Comparison of ENCODE assay signal across 8 mouse cellular contexts in the genomic region with DNA sequence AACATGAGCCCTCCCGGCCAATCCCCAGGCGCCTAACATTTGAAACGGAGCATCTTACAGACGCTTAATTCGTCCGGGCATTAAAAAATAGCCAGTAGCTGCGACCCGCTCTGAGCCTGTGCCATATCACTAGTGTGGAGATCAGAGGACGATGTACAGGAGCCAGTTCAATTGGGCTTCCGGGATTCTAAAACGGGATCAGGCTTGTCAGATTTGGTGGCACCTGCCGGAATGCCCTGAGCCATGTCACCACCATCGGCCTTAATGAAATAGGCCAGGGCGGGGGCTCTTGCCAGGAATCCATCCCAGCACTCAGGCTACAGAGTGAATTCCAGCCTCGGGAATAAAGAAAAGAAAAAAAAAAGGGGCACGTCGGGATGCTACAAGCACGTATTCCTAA. TPM values are rescaled to one million over a fixed set of nuclear protein-coding genes. Genes with fewer than 3 reads are reported as not detected.
DNase-seq lines count a peak whose midpoint lies in the region; ATAC-seq and TF ChIP-seq lines count a peak whose summit lies in the region.

No protein-coding gene starts in this region.

- H3K9me3 ChIP-seq in hindbrain, postnatal 0 days (ENCODE audit: low read length) = no peaks in the 10 kb centered on the region
- no peaks in the 10 kb centered on the region for H3K9me3 ChIP-seq in midbrain, embryonic 14.5 days (ENCODE audit: control insufficient read depth, low read length)

- H3K4me1 ChIP-seq in thymus, adult 2 months (replicated peaks; ENCODE audit: control insufficient read depth, insufficient read depth, low read length) = peaks cover 26% of the 10 kb centered on the region
- no peaks in the 10 kb centered on the region for H3K4me1 ChIP-seq in hindbrain, postnatal 0 days (ENCODE audit: insufficient read depth, low read length)
- peaks cover 12% of the 10 kb centered on the region for H3K4me1 ChIP-seq in midbrain, embryonic 14.5 days (ENCODE audit: control insufficient read depth, insufficient read depth, low read length)

- peak overlapping the region; percentile 11; the same call in 1 of the 2 replicates for H3K4me3 ChIP-seq in thymus, adult 2 months (ENCODE audit: control insufficient read depth, insufficient read depth, low read length)
- peak overlapping the region; percentile 33 for H3K4me3 ChIP-seq in hindbrain, postnatal 0 days (ENCODE audit: low read length)
- H3K4me3 ChIP-seq in midbrain, embryonic 14.5 days (replicated peaks; ENCODE audit: low read depth, low read length) = peak overlapping the region; percentile 37

- H3K4me2 ChIP-seq in hindbrain, postnatal 0 days (ENCODE audit: low read depth, low read length) = peak overlapping the region; percentile 71
- peak overlapping the region; percentile 75 for H3K4me2 ChIP-seq in midbrain, embryonic 14.5 days (ENCODE audit: low read length)

- peak; percentile 28 to 35 for DNase-seq in cerebellum, adult 18-20 months
- no peak for DNase-seq in cerebellum, adult 11-12 months
- DNase-seq in thymus, adult 2 months = no peak
- no peak for DNase-seq in thymus, postnatal 0 days (ENCODE audit: low spot score)
- peak; percentile 35 for DNase-seq in hindbrain, postnatal 0 days (ENCODE audit: low spot score)
- DNase-seq in midbrain, embryonic 14.5 days = peak; percentile 73
- no peak for DNase-seq in T-cell, adult 2 months (ENCODE audit: low spot score)
- no peak for DNase-seq in ovary, postnatal 14 days (ENCODE audit: low spot score)

- WGBS in thymus, adult 2 months = 59% methylated on average over 18 of the region's 18 CpGs
- 14% methylated on average over 18 of the region's 18 CpGs for WGBS in hindbrain, postnatal 0 days
- WGBS in midbrain, embryonic 14.5 days = 9% methylated on average over 18 of the region's 18 CpGs

- no peak for TF ChIP-seq CTCF in thymus, adult 2 months (IDR thresholded peaks at IDR 0.05; ENCODE audit: borderline replicate concordance, control insufficient read depth, extremely low read depth, insufficient read depth, low read length, poor library complexity)
- no peak for TF ChIP-seq CTCF in hindbrain, postnatal 0 days (IDR thresholded peaks at IDR 0.05; ENCODE audit: low read depth)

- H3K27me3 ChIP-seq in thymus, adult 2 months (ENCODE audit: control insufficient read depth, insufficient read depth, low read length) = no peaks in the 10 kb centered on the region
- no peaks in the 10 kb centered on the region for H3K27me3 ChIP-seq in hindbrain, postnatal 0 days (ENCODE audit: insufficient read depth, low read length)
- H3K27me3 ChIP-seq in midbrain, embryonic 14.5 days (ENCODE audit: control insufficient read depth, insufficient read depth, low read length) = no peaks in the 10 kb centered on the region

- no peaks in the 10 kb centered on the region for H3K36me3 ChIP-seq in thymus, adult 2 months (ENCODE audit: control insufficient read depth, insufficient read depth, low read length)
- no peaks in the 10 kb centered on the region for H3K36me3 ChIP-seq in hindbrain, postnatal 0 days (ENCODE audit: insufficient read depth, low read length)
- H3K36me3 ChIP-seq in midbrain, embryonic 14.5 days (ENCODE audit: control insufficient read depth, insufficient read depth, low read length) = no peaks in the 10 kb centered on the region

- no peak for TF ChIP-seq POLR2A in thymus, adult 2 months (IDR thresholded peaks at IDR 0.05; ENCODE audit: control insufficient read depth, extremely low read depth, insufficient read depth, low read length, poor library complexity)

- peak overlapping the region; percentile 56 for H3K9ac ChIP-seq in hindbrain, postnatal 0 days (replicated peaks; ENCODE audit: low read length)
- H3K9ac ChIP-seq in midbrain, embryonic 14.5 days (replicated peaks; ENCODE audit: low read length) = peak overlapping the region; percentile 80

- no peak overlapping the region for H3K27ac ChIP-seq in thymus, adult 2 months (ENCODE audit: control insufficient read depth, insufficient read depth, low read length)
- peak overlapping the region; percentile 91 for H3K27ac ChIP-seq in hindbrain, postnatal 0 days
- peak overlapping the region; percentile 96 for H3K27ac ChIP-seq in midbrain, embryonic 14.5 days (replicated peaks; ENCODE audit: low read depth, low read length)

- peak; percentile 50 for ATAC-seq in hindbrain, postnatal 0 days
- peak; percentile 11; the same call in 1 of the 2 replicates for ATAC-seq in midbrain, embryonic 14.5 days (ENCODE audit: low FRiP score, low TSS enrichment)

RNA-seq across cellular contexts. Expression of gene Epcam, which starts 23.0 kb away (rescaled TPM):
- 29.3 and 37.4 TPM in 2 replicates for polyA plus RNA-seq in thymus, adult 2 months (2012; rRNA removed)
- 95.8 and 102 TPM in 2 replicates for polyA plus RNA-seq in thymus, postnatal 0 days (2015; fragmentation: Nextera tagmentation; extraction: Ambion mirVana)
- 1.4 and 2.3 TPM in 2 replicates for total RNA-seq in hindbrain, postnatal 0 days (2014; rRNA removed)
- 4.8 and 5.1 TPM in 2 replicates for polyA plus RNA-seq in hindbrain, postnatal 0 days (2015; fragmentation: Nextera tagmentation; extraction: Ambion mirVana)
- polyA plus RNA-seq in midbrain, embryonic 14.5 days (2014; fragmentation: Nextera tagmentation; extraction: Ambion mirVana) = 3.0 and 3.8 TPM in 2 replicates

RNA-seq across cellular contexts. Expression of gene Msh2, which starts 59.3 kb away (rescaled TPM):
- 17.8 and 22.8 TPM in 2 replicates for polyA plus RNA-seq in thymus, adult 2 months (2012; rRNA removed)
- 88.5 and 89.2 TPM in 2 replicates for polyA plus RNA-seq in thymus, postnatal 0 days (2015; fragmentation: Nextera tagmentation; extraction: Ambion mirVana)
- total RNA-seq in hindbrain, postnatal 0 days (2014; rRNA removed) = 24.5 TPM in 2 replicates
- polyA plus RNA-seq in hindbrain, postnatal 0 days (2015; fragmentation: Nextera tagmentation; extraction: Ambion mirVana) = 45.3 and 45.5 TPM in 2 replicates
- polyA plus RNA-seq in midbrain, embryonic 14.5 days (2014; fragmentation: Nextera tagmentation; extraction: Ambion mirVana) = 41.4 and 54.4 TPM in 2 replicates

Comparison
In these comparisons a context has a peak if more than half of its experiments do, and no peak if none do; other contexts are left out.
1. DNase-seq: peak in cerebellum, adult 18-20 months (2 of 2), hindbrain, postnatal 0 days (single experiment) and midbrain, embryonic 14.5 days (single experiment); none in cerebellum, adult 11-12 months (single experiment), thymus, adult 2 months (single experiment), thymus, postnatal 0 days (single experiment), T-cell, adult 2 months (single experiment) and ovary, postnatal 14 days (single experiment).
2. Peak in every context shown above with its lines, with median percentiles within 50 percentile points of each other: H3K4me3 ChIP-seq.